Mouse (Mus musculus): ENCODE data around the gene Olfr1423. TPM values are rescaled to one million over a fixed set of nuclear protein-coding genes. Genes with fewer than 3 reads are reported as not detected.
A peak's percentile ranks its signal among the peaks of the same experiment; 100 is the strongest.

Gene Olfr1423
- polyA plus RNA-seq, 1 experiment from 2014 or later: not detected

DNA sequence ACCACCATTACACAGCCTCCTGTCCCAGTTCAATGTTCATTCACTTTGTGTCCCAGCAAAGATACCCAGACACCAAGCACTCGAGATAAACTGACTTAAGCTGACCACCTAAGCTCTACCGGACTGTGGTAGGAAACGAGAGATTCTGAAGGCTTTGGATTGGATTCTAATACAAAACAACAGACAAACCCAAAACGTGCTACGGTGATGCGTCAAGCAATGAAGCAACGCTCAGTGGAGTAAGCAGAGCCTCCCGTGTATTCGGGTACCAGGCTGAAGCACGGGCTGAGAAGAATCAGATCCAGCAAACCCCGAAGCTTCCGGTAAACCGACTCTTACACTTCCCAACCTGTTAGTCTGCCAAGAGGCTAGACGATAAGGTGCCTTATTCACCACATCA, 38.3 kb downstream of the Olfr1423 start:
- WGBS: 55% methylated on average over 14 of the region's 14 CpGs
- no peak overlapping the region for H3K27ac ChIP-seq (ENCODE audit: low read depth, low read length)
- no peaks in the 10 kb centered on the region for H3K9me3 ChIP-seq (ENCODE audit: control insufficient read depth)
- H3K36me3 ChIP-seq (ENCODE audit: control insufficient read depth, insufficient read depth): no peaks in the 10 kb centered on the region
- no peak overlapping the region for H3K9ac ChIP-seq (ENCODE audit: low read depth, low read length)
- no peaks in the 10 kb centered on the region for H3K4me1 ChIP-seq (replicated peaks; ENCODE audit: control insufficient read depth, insufficient read depth, low read length)
- H3K4me3 ChIP-seq (ENCODE audit: low read depth, low read length): no peak overlapping the region
- no peak overlapping the region for H3K4me2 ChIP-seq (replicated peaks; ENCODE audit: low read depth)
- no peak for TF ChIP-seq CTCF (IDR thresholded peaks at IDR 0.05; ENCODE audit: low read depth)
- no peak for ATAC-seq
- H3K27me3 ChIP-seq (replicated peaks; ENCODE audit: control insufficient read depth, insufficient read depth, low read length): no peaks in the 10 kb centered on the region

DNA sequence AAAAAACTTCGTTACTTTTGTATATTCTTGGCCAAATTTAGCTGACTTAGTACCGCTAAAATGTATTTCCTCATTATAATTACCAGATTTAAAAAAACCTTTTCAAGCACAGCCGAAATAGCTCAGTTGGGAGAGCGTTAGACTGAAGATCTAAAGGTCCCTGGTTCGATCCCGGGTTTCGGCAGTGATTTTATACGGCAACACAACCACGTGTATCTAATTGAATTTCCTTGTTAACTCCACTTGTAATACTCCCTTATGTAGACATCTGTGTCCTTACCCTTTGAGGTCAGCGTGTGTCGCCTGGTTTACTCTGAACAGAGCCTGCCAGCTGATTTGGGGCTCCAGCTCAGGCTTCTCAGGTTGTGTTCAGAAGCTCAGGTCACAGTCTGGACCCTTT, 39.0 kb downstream of the Olfr1423 start:
- Histone ChIP-seq H3K4me1 (replicated peaks; ENCODE audit: control insufficient read depth, insufficient read depth, low read length) (no peaks in the 10 kb centered on the region), H3K36me3 (ENCODE audit: control insufficient read depth, insufficient read depth) (no peaks in the 10 kb centered on the region), H3K9ac (ENCODE audit: low read depth, low read length) (no peak overlapping the region), H3K27ac (ENCODE audit: low read depth, low read length) (no peak overlapping the region), H3K27me3 (replicated peaks; ENCODE audit: control insufficient read depth, insufficient read depth, low read length) (no peaks in the 10 kb centered on the region), H3K4me2 (replicated peaks; ENCODE audit: low read depth) (peak overlapping the region; percentile 7; the same call in 1 of the 2 replicates), H3K4me3 (ENCODE audit: low read depth, low read length) (no peak overlapping the region), H3K9me3 (ENCODE audit: control insufficient read depth) (no peaks in the 10 kb centered on the region)
- no peak for ATAC-seq
- 6% methylated on average over 11 of the region's 11 CpGs for WGBS
- no peak for TF ChIP-seq CTCF (IDR thresholded peaks at IDR 0.05; ENCODE audit: low read depth)

DNA sequence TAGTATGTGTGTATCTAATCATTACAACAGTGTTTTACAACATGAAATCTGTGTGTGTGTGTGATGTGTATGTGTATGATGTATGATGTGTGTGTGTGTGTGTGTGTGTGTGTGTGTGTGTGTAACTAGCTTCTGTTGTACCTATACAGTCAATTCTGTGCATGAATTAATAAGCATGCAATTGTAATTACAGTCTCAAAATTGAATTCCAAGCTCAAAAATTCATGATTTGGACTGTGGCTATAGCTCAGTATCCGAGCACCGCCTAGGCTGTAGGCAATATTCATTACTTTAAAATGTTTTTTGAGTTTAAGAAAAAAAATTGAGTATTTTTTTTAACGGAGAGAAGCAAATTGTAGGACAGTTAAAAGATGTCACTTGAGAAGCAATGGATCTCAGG, 39.4 kb downstream of the Olfr1423 start:
- Histone ChIP-seq H3K9ac (ENCODE audit: low read depth, low read length) (no peak overlapping the region), H3K4me3 (ENCODE audit: low read depth, low read length) (no peak overlapping the region), H3K4me1 (replicated peaks; ENCODE audit: control insufficient read depth, insufficient read depth, low read length) (no peaks in the 10 kb centered on the region), H3K4me2 (replicated peaks; ENCODE audit: low read depth) (no peak overlapping the region), H3K36me3 (ENCODE audit: control insufficient read depth, insufficient read depth) (no peaks in the 10 kb centered on the region), H3K9me3 (ENCODE audit: control insufficient read depth) (no peaks in the 10 kb centered on the region), H3K27me3 (replicated peaks; ENCODE audit: control insufficient read depth, insufficient read depth, low read length) (no peaks in the 10 kb centered on the region), H3K27ac (ENCODE audit: low read depth, low read length) (no peak overlapping the region)
- TF ChIP-seq CTCF (IDR thresholded peaks at IDR 0.05; ENCODE audit: low read depth): no peak
- 25% methylated on average over 3 of the region's 3 CpGs for WGBS
- ATAC-seq: no peak

DNA sequence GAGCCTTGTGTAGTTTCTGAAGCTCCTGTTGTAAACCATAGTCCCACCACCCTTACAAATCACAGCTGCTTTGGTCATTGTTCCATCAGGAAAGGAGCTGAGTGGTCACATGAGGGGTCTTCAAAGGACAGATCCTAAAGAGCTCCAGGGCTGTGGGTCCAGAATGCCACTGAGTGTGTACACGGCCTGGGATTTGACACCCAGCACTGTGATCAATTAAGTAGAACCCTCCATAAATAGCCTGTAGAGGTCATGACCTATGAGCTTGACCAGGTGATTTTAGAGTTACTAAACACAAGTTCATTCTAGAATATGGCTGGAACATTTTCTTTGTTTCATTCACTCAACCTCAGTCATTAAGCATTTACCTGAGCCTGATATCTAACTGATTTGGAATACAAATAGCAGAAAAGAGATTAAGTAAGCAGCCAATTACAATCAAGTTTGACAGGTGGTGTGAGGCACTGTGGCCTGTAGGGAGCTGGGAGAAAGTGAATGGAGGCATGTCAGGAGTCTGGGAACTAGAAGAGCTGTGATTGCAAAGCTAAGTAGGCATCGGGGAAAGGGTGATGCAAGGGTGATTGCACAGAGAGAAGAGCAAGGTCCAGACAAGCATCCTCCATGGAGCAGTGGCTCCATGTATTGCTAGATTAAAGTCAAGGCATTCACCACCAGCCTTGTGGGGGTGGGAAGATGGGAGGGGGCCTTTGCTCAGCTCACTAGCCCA, 45.2 kb downstream of the Olfr1423 start:
- no peak overlapping the region for H3K9ac ChIP-seq (ENCODE audit: low read depth, low read length)
- peak; percentile 89 for ATAC-seq
- no peak for TF ChIP-seq CTCF (IDR thresholded peaks at IDR 0.05; ENCODE audit: low read depth)
- WGBS: 49% methylated on average over 2 of the region's 2 CpGs
- 0 out of 2 replicates have a peak, but pooled peaks cover 4% of the 10 kb centered on the region for H3K4me1 ChIP-seq (replicated peaks; ENCODE audit: control insufficient read depth, insufficient read depth, low read length)
- H3K4me3 ChIP-seq (ENCODE audit: low read depth, low read length): no peak overlapping the region
- H3K36me3 ChIP-seq (ENCODE audit: control insufficient read depth, insufficient read depth): peaks cover 19% of the 10 kb centered on the region
- no peaks in the 10 kb centered on the region for H3K27me3 ChIP-seq (replicated peaks; ENCODE audit: control insufficient read depth, insufficient read depth, low read length)
- H3K4me2 ChIP-seq (replicated peaks; ENCODE audit: low read depth): no peak overlapping the region
- H3K9me3 ChIP-seq (ENCODE audit: control insufficient read depth): no peaks in the 10 kb centered on the region
- H3K27ac ChIP-seq (ENCODE audit: low read depth, low read length): peak overlapping the region; percentile 80

DNA sequence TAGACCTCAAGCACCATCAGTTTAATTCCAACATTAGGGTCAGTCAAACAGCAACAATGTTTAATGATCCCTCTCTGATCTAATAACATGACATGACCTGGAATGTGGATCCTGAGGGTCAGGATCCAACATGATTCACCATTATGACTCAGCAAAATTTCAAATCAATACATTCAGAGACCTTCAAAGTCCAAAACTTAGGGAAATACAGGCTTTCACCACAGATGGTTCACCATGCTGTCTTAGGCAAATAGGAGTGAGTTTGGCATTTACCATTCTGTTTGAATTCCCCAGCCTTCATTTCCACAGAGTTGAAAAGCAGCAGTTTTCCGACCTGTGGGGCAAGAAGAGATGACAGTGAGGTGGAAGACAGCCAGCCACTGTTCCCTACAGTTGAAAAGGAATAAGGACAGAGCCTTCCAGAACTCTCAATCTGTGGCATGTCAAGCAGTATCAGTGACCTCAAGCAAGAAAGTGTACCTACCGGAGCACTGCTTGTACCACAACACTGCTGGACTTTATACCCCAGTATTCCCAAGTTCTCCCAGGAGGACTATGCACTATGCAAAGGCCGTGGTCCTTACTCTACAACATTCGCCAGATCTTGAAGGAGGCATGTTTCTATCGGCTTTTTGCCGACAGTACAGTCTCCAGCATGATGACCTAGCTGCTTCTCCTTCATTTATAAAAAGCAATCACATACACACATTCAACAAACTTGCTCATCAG, 46.2 kb downstream of the Olfr1423 start:
- TF ChIP-seq CTCF (IDR thresholded peaks at IDR 0.05; ENCODE audit: low read depth): no peak
- ATAC-seq: peak; percentile 84
- H3K4me3 ChIP-seq (ENCODE audit: low read depth, low read length): no peak overlapping the region
- no peaks in the 10 kb centered on the region for H3K9me3 ChIP-seq (ENCODE audit: control insufficient read depth)
- WGBS: 63% methylated on average over 6 of the region's 6 CpGs
- H3K4me1 ChIP-seq (replicated peaks; ENCODE audit: control insufficient read depth, insufficient read depth, low read length): 0 out of 2 replicates have a peak, but pooled peaks cover 4% of the 10 kb centered on the region
- H3K9ac ChIP-seq (ENCODE audit: low read depth, low read length): no peak overlapping the region
- no peak overlapping the region for H3K4me2 ChIP-seq (replicated peaks; ENCODE audit: low read depth)
- H3K27me3 ChIP-seq (replicated peaks; ENCODE audit: control insufficient read depth, insufficient read depth, low read length): no peaks in the 10 kb centered on the region
- H3K36me3 ChIP-seq (ENCODE audit: control insufficient read depth, insufficient read depth): peaks cover 25% of the 10 kb centered on the region
- peak overlapping the region; percentile 80 for H3K27ac ChIP-seq (ENCODE audit: low read depth, low read length)

DNA sequence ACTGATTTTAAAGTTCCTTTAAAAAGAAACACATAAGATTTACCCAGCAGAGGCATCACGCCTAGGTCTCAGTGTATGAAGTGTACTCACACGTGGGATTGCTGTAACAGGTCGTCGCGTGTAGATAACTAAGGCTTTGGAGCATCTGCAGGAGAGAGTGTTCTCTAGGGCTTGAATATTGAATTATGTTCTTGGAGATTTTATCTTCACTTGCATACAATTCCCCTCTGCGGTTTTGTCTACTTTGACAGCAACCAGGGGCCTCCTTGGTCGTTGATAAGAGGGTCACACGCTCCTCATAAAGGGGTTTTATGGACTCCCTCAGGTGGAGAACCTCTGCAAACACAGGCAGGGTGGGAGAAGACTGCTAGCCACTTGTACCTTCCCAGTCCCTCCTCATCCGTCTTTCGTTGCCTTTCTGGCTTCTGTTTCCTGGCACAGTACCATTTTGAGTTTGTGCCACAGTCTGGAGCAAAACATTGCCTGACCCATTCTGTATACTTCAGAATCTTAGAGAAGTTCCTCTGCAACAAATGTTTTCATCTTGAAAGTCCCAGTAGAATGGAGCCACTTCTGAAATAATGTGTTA, 48.6 kb downstream of the Olfr1423 start:
- H3K9me3 ChIP-seq (ENCODE audit: control insufficient read depth): no peaks in the 10 kb centered on the region
- 0 out of 2 replicates have a peak, but pooled peaks cover 4% of the 10 kb centered on the region for H3K4me1 ChIP-seq (replicated peaks; ENCODE audit: control insufficient read depth, insufficient read depth, low read length)
- H3K4me3 ChIP-seq (ENCODE audit: low read depth, low read length): no peak overlapping the region
- 0 out of 2 replicates have a peak, but pooled peaks have one; percentile 2 for TF ChIP-seq CTCF (IDR thresholded peaks at IDR 0.05; ENCODE audit: low read depth)
- H3K4me2 ChIP-seq (replicated peaks; ENCODE audit: low read depth): no peak overlapping the region
- ATAC-seq: no peak
- WGBS: 50% methylated on average over 10 of the region's 10 CpGs
- H3K27me3 ChIP-seq (replicated peaks; ENCODE audit: control insufficient read depth, insufficient read depth, low read length): no peaks in the 10 kb centered on the region
- H3K27ac ChIP-seq (ENCODE audit: low read depth, low read length): no peak overlapping the region
- peaks cover 46% of the 10 kb centered on the region for H3K36me3 ChIP-seq (ENCODE audit: control insufficient read depth, insufficient read depth)
- no peak overlapping the region for H3K9ac ChIP-seq (ENCODE audit: low read depth, low read length)

All from intestine, postnatal 0 days (tissue).